In the genomic region with DNA sequence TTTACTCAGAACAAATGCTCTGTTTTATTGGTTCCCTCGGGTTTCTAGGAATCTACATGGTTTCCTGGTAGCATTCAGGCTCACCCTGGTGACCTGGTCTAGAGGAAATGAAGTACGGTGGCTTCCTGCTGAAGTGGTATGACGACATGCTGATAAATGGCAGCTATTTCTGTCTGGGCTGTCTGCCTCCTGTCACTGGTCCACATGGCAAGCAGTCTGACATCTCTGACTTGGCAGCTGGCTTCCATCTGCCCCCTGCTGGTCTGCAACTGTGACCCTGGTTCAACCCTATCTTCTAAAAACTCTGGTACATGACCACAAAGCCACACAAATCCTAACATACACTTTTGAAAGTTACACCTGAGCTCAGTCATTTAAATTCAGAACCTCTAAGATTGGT, we compare ENCODE assay signal across 8 mouse cellular contexts.
DNase-seq lines count a peak whose midpoint lies in the region; ATAC-seq and TF ChIP-seq lines count a peak whose summit lies in the region.

No protein-coding gene starts in this region.

- H3K9me3 ChIP-seq in hindbrain, embryonic 16.5 days (ENCODE audit: control insufficient read depth, low read length): no peaks in the 10 kb centered on the region

- H3K27me3 ChIP-seq in hindbrain, embryonic 16.5 days (replicated peaks; ENCODE audit: control insufficient read depth, insufficient read depth, low read length): no peaks in the 10 kb centered on the region

- H3K9ac ChIP-seq in hindbrain, embryonic 16.5 days (ENCODE audit: low read depth, low read length): no peak overlapping the region

- H3K27ac ChIP-seq in left cerebral cortex, adult 2 months: no peak overlapping the region
- H3K27ac ChIP-seq in hindbrain, embryonic 16.5 days (ENCODE audit: low read depth, low read length): no peak overlapping the region

- no peak for DNase-seq in left cerebral cortex, adult 2 months (ENCODE audit: extremely low spot score in 1 of 2, low spot score in 2 of 2)
- no peak for DNase-seq in left cerebral cortex, adult 8-10 months (ENCODE audit: low spot score in 2 of 2)
- peak; percentile 2 for DNase-seq in c-Kit-positive CD71-negative TER-119-negative erythroid progenitor cells, embryonic 14.5 days (ENCODE audit: low read depth)
- peak; percentile 15 for DNase-seq in gastrocnemius, adult 18-20 months (ENCODE audit: low spot score)
- DNase-seq in lung, postnatal 36 days: peak; percentile 19
- DNase-seq in frontal cortex, postnatal 25 days (ENCODE audit: low spot score in 2 of 2): no peak

- H3K4me1 ChIP-seq in hindbrain, embryonic 16.5 days (ENCODE audit: control insufficient read depth, insufficient read depth, low read depth, low read length): peaks cover 3% of the 10 kb centered on the region; the same call in 1 of the 2 replicates

- H3K36me3 ChIP-seq in hindbrain, embryonic 16.5 days (ENCODE audit: control insufficient read depth, insufficient read depth, low read length): no peaks in the 10 kb centered on the region

- TF ChIP-seq CTCF in left cerebral cortex, adult 2 months (IDR thresholded peaks at IDR 0.05): peak; percentile 4

- ATAC-seq in hindbrain, embryonic 16.5 days: peak; percentile 78
- no peak for ATAC-seq in erythroid progenitor cell, adult 5-6 weeks (replicated peaks; ENCODE audit: low FRiP score, poor library complexity, severe bottlenecking)

- 35% methylated on average over 3 of the region's 3 CpGs for WGBS in hindbrain, embryonic 16.5 days

- no peak overlapping the region for H3K4me3 ChIP-seq in left cerebral cortex, adult 2 months
- no peak overlapping the region for H3K4me3 ChIP-seq in hindbrain, embryonic 16.5 days (ENCODE audit: low read length)

- intact Hi-C loops in left cerebral cortex, adult 2 months (cut with DNase I): no loop called here

- H3K4me2 ChIP-seq in hindbrain, embryonic 16.5 days (ENCODE audit: low read length): no peak overlapping the region

Comparison
In these comparisons a context has a peak if more than half of its experiments do, and no peak if none do; other contexts are left out.
1. DNase-seq: peak in c-Kit-positive CD71-negative TER-119-negative erythroid progenitor cells, embryonic 14.5 days (single experiment), gastrocnemius, adult 18-20 months (single experiment) and lung, postnatal 36 days (single experiment); none in left cerebral cortex, adult 2 months (0 of 2), left cerebral cortex, adult 8-10 months (0 of 2) and frontal cortex, postnatal 25 days (0 of 2).